Mouse (Mus musculus): ENCODE data around the gene Slc2a4.

DNA sequence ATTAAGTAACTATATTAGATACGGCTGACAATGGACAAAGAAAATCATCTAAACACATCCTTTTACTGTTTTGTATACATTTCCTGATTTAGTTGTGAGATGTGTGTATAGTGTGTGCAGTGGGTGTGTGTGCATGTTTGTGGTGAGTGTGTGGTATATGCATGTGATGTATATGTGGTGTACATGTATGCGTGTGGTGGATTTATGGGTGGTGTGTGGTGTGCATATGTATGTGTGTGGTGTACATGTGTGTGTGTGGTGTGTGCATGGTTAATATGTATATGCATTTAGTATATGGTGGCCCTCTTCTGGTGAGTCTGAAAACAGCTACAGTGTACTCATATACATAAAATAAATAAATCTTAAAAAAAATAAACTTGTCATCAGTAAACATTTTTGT is 20.5 kb downstream of the Slc2a4 start:
- TF ChIP-seq POLR2A (IDR thresholded peaks at IDR 0.05; ENCODE audit: low read depth, low read length), result no peak
- no peak for TF ChIP-seq CTCF (IDR thresholded peaks at IDR 0.05; ENCODE audit: extremely low read depth, insufficient read depth, insufficient read length, insufficient replicate concordance)

Measured in spleen, adult 2 months (tissue).